In genomic region chr9:52539086-52539485, GRCm38 (mm10) we compare ENCODE assay signal across 13 mouse cellular contexts.
"Had no signal": no experiment of that assay in that cellular context is flagged by ENCODE, and none has a peak within 500 bp of the region (broad histone marks: within the 10 kb centered on the region; RNA-seq: fewer than 3 reads in every experiment).

No protein-coding gene starts in this region.

- DNase-seq: gastrocnemius, adult 2 months; gastrocnemius, postnatal 10 days; gastrocnemius, postnatal 25 days; heart, adult 18-20 months; heart, postnatal 10 days; heart, postnatal 4 days; kidney, adult 18-20 months; kidney, adult 8-10 months; kidney, postnatal 10 days; kidney, postnatal 25 days; kidney, postnatal 4 days; liver; liver, embryonic 13.5 days had no signal
